25 mouse cellular contexts compared by ENCODE assay signal in genomic region chr9:94947246-94947645, GRCm38 (mm10).
DNase-seq lines count a peak whose midpoint lies in the region; ATAC-seq and TF ChIP-seq lines count a peak whose summit lies in the region.
"Had no signal": no experiment of that assay in that cellular context is flagged by ENCODE, and none has a peak within 500 bp of the region (broad histone marks: within the 10 kb centered on the region; RNA-seq: fewer than 3 reads in every experiment).

No protein-coding gene starts in this region.

- no peak for DNase-seq in embryo, embryonic 10 days (ENCODE audit: low spot score)
- no peak for DNase-seq in cerebellum, adult 11 months
- no peak for DNase-seq in gastrocnemius, adult 2 months
- DNase-seq: adrenal gland, adult 8-10 months; adrenal gland, postnatal 14 days; adrenal gland, postnatal 36 days; B cell, adult 2 months; cerebellum, adult 18-20 months; cerebellum, adult 8-10 months; cerebellum, adult 9-11 months; cerebellum, postnatal 14 days; cerebellum, postnatal 36 days; embryo, embryonic 11 days had no signal

- H3K27ac ChIP-seq in gastrocnemius, adult 2 months: no peak overlapping the region
- H3K27ac ChIP-seq: embryonic facial prominence, embryonic 13.5 days; embryonic facial prominence, embryonic 15.5 days; forebrain, embryonic 10.5 days; forebrain, embryonic 12.5 days had no signal

- intact Hi-C loops in gastrocnemius, adult 2 months (cut with DNase I): no loop called here

- peak; percentile 80 for ATAC-seq in common myeloid progenitor, adult 5-6 weeks (replicated peaks; ENCODE audit: low read depth, poor library complexity, severe bottlenecking)
- ATAC-seq in megakaryocyte, adult 5-6 weeks (ENCODE audit: poor library complexity, severe bottlenecking): peak; percentile 47
- ATAC-seq: activated CD4-positive, CD25-positive, alpha-beta regulatory T cell, adult 4 months; CD4-positive, CD25-positive, alpha-beta regulatory T cell, adult 4 months; forebrain, embryonic 14.5 days; forebrain, embryonic 16.5 days; Patski had no signal

- no peak for TF ChIP-seq CTCF in gastrocnemius, adult 2 months (IDR thresholded peaks at IDR 0.05)

- no peak overlapping the region for H3K4me3 ChIP-seq in gastrocnemius, adult 2 months
- H3K4me3 ChIP-seq: embryonic facial prominence, embryonic 13.5 days; embryonic facial prominence, embryonic 15.5 days; erythroblast, embryonic 14.5 days; forebrain, embryonic 10.5 days; forebrain, embryonic 12.5 days had no signal
